Mouse (Mus musculus): ENCODE measurements at regions not wholly inside any gene's neighbourhood (a gene's known extent, or its start where the extent isn't known, plus 50 kb on each side); places are given as distances from the start of the nearest gene placed in this dataset.

- no peak for TF ChIP-seq MYOG (IDR thresholded peaks at IDR 0.05; ENCODE audit: control insufficient read depth in 1 of 3, insufficient read depth in 1 of 3, insufficient read length in 2 of 3, low read depth in 2 of 3)
- no peak for TF ChIP-seq SRF (IDR thresholded peaks at IDR 0.05; ENCODE audit: control insufficient read depth, insufficient read length, low read depth)
- TF ChIP-seq TCF12 (IDR thresholded peaks at IDR 0.05; ENCODE audit: insufficient read depth, poor library complexity, severe bottlenecking): no peak
- no peak for TF ChIP-seq MYOD1 (IDR thresholded peaks at IDR 0.05; ENCODE audit: control insufficient read depth in 1 of 3, insufficient read length in 2 of 3, low read depth in 2 of 3)
- TF ChIP-seq POLR2A (IDR thresholded peaks at IDR 0.05; ENCODE audit: insufficient read length, low read depth): no peak
- no peak for TF ChIP-seq USF1 (IDR thresholded peaks at IDR 0.05; ENCODE audit: low read depth)
- no peak for TF ChIP-seq REST (IDR thresholded peaks at IDR 0.05; ENCODE audit: insufficient read depth, insufficient read length)
- TF ChIP-seq TCF3 (IDR thresholded peaks at IDR 0.05; ENCODE audit: insufficient read length, low read depth): no peak
- no peak for TF ChIP-seq E2F4 (IDR thresholded peaks at IDR 0.05; ENCODE audit: insufficient read depth)
- no peak for TF ChIP-seq MAX (IDR thresholded peaks at IDR 0.05; ENCODE audit: low read depth)
- TF ChIP-seq POLR2AphosphoS2 (IDR thresholded peaks at IDR 0.05; ENCODE audit: insufficient read length, low read depth): no peak
- no peak for TF ChIP-seq CEBPB (IDR thresholded peaks at IDR 0.05; ENCODE audit: insufficient read depth, poor library complexity, severe bottlenecking)
Measured at GRCm38 (mm10) chr13:110978022-110978421, 276.8 kb upstream of the Actbl2 start.

GRCm38 (mm10) chr13:110990677-110991076, 264.1 kb upstream of the Actbl2 start:
- Histone ChIP-seq H3ac (ENCODE audit: control insufficient read depth, insufficient read length) (no peak overlapping the region), H3K27me3 (ENCODE audit: control insufficient read depth, insufficient read depth, insufficient read length) (no peaks in the 10 kb centered on the region), H3K79me2 (ENCODE audit: control insufficient read depth, insufficient read depth) (no peaks in the 10 kb centered on the region), H3K4me2 (ENCODE audit: low read depth) (peak overlapping the region; percentile 35), H3K4me3 (no peak overlapping the region), H3K36me3 (ENCODE audit: control insufficient read depth, insufficient read depth) (no peaks in the 10 kb centered on the region)
- TF ChIP-seq REST (IDR thresholded peaks at IDR 0.05; ENCODE audit: insufficient read depth, insufficient read length): no peak
- TF ChIP-seq MYOD1 (IDR thresholded peaks at IDR 0.05; ENCODE audit: control insufficient read depth in 1 of 3, insufficient read length in 2 of 3, low read depth in 2 of 3): peak in 2 of 3 experiments; percentile 16 to 33

More at GRCm38 (mm10) chr13:110978022-110978421, 276.8 kb upstream of the Actbl2 start:
- no peak overlapping the region for H3ac ChIP-seq (ENCODE audit: control insufficient read depth, insufficient read length)
- H3K4me2 ChIP-seq (ENCODE audit: low read depth): no peak overlapping the region
- no peak overlapping the region for H3K4me3 ChIP-seq
- no peaks in the 10 kb centered on the region for H3K79me2 ChIP-seq (ENCODE audit: control insufficient read depth, insufficient read depth)
- no peaks in the 10 kb centered on the region for H3K36me3 ChIP-seq (ENCODE audit: control insufficient read depth, insufficient read depth)
- H3K27me3 ChIP-seq (ENCODE audit: control insufficient read depth, insufficient read depth, insufficient read length): no peaks in the 10 kb centered on the region

GRCm38 (mm10) chr13:110991121-110991520, 263.7 kb upstream of the Actbl2 start:
- H3ac ChIP-seq (ENCODE audit: control insufficient read depth, insufficient read length): no peak overlapping the region
- no peaks in the 10 kb centered on the region for H3K36me3 ChIP-seq (ENCODE audit: control insufficient read depth, insufficient read depth)
- no peak overlapping the region for H3K4me3 ChIP-seq
- no peaks in the 10 kb centered on the region for H3K27me3 ChIP-seq (ENCODE audit: control insufficient read depth, insufficient read depth, insufficient read length)
- peak overlapping the region; percentile 35 for H3K4me2 ChIP-seq (ENCODE audit: low read depth)
- TF ChIP-seq SRF (IDR thresholded peaks at IDR 0.05; ENCODE audit: control insufficient read depth, insufficient read length, low read depth): no peak
- no peak for TF ChIP-seq POLR2A (IDR thresholded peaks at IDR 0.05; ENCODE audit: insufficient read length, low read depth)
- TF ChIP-seq USF1 (IDR thresholded peaks at IDR 0.05; ENCODE audit: low read depth): peak; percentile 68
- TF ChIP-seq TCF12 (IDR thresholded peaks at IDR 0.05; ENCODE audit: insufficient read depth, poor library complexity, severe bottlenecking): no peak
- H3K79me2 ChIP-seq (ENCODE audit: control insufficient read depth, insufficient read depth): no peaks in the 10 kb centered on the region

- H3K27me3 ChIP-seq (ENCODE audit: control insufficient read depth, insufficient read depth, insufficient read length): no peaks in the 10 kb centered on the region
- no peak overlapping the region for H3ac ChIP-seq (ENCODE audit: control insufficient read depth, insufficient read length)
- no peak overlapping the region for H3K4me3 ChIP-seq
- H3K4me2 ChIP-seq (ENCODE audit: low read depth): no peak overlapping the region
- no peaks in the 10 kb centered on the region for H3K79me2 ChIP-seq (ENCODE audit: control insufficient read depth, insufficient read depth)
- TF ChIP-seq TCF12 (IDR thresholded peaks at IDR 0.05; ENCODE audit: insufficient read depth, poor library complexity, severe bottlenecking): no peak
- TF ChIP-seq SRF (IDR thresholded peaks at IDR 0.05; ENCODE audit: control insufficient read depth, insufficient read length, low read depth): no peak
- TF ChIP-seq TCF3 (IDR thresholded peaks at IDR 0.05; ENCODE audit: insufficient read length, low read depth): no peak
- no peak for TF ChIP-seq REST (IDR thresholded peaks at IDR 0.05; ENCODE audit: insufficient read depth, insufficient read length)
- TF ChIP-seq MYOD1 (IDR thresholded peaks at IDR 0.05; ENCODE audit: control insufficient read depth in 1 of 3, insufficient read length in 2 of 3, low read depth in 2 of 3): no peak
- TF ChIP-seq CEBPB (IDR thresholded peaks at IDR 0.05; ENCODE audit: insufficient read depth, poor library complexity, severe bottlenecking): no peak
- TF ChIP-seq MYOG (IDR thresholded peaks at IDR 0.05; ENCODE audit: control insufficient read depth in 1 of 3, insufficient read depth in 1 of 3, insufficient read length in 2 of 3, low read depth in 2 of 3): no peak
- TF ChIP-seq MAX (IDR thresholded peaks at IDR 0.05; ENCODE audit: low read depth): no peak
- no peak for TF ChIP-seq POLR2A (IDR thresholded peaks at IDR 0.05; ENCODE audit: insufficient read length, low read depth)
- no peak for TF ChIP-seq E2F4 (IDR thresholded peaks at IDR 0.05; ENCODE audit: insufficient read depth)
- no peak for TF ChIP-seq USF1 (IDR thresholded peaks at IDR 0.05; ENCODE audit: low read depth)
- no peak for TF ChIP-seq POLR2AphosphoS2 (IDR thresholded peaks at IDR 0.05; ENCODE audit: insufficient read length, low read depth)
- H3K36me3 ChIP-seq (ENCODE audit: control insufficient read depth, insufficient read depth): no peaks in the 10 kb centered on the region
Measured at GRCm38 (mm10) chr13:110994596-110994995, 260.2 kb upstream of the Actbl2 start.

- no peaks in the 10 kb centered on the region for H3K27me3 ChIP-seq (ENCODE audit: control insufficient read depth, insufficient read depth, insufficient read length)
- no peak overlapping the region for H3K4me3 ChIP-seq
- no peaks in the 10 kb centered on the region for H3K36me3 ChIP-seq (ENCODE audit: control insufficient read depth, insufficient read depth)
- no peaks in the 10 kb centered on the region for H3K79me2 ChIP-seq (ENCODE audit: control insufficient read depth, insufficient read depth)
- H3K4me2 ChIP-seq (ENCODE audit: low read depth): no peak overlapping the region
- H3ac ChIP-seq (ENCODE audit: control insufficient read depth, insufficient read length): no peak overlapping the region
- no peak for TF ChIP-seq USF1 (IDR thresholded peaks at IDR 0.05; ENCODE audit: low read depth)
- TF ChIP-seq TCF12 (IDR thresholded peaks at IDR 0.05; ENCODE audit: insufficient read depth, poor library complexity, severe bottlenecking): no peak
- TF ChIP-seq REST (IDR thresholded peaks at IDR 0.05; ENCODE audit: insufficient read depth, insufficient read length): no peak
- TF ChIP-seq POLR2AphosphoS2 (IDR thresholded peaks at IDR 0.05; ENCODE audit: insufficient read length, low read depth): no peak
- no peak for TF ChIP-seq TCF3 (IDR thresholded peaks at IDR 0.05; ENCODE audit: insufficient read length, low read depth)
- no peak for TF ChIP-seq POLR2A (IDR thresholded peaks at IDR 0.05; ENCODE audit: insufficient read length, low read depth)
- TF ChIP-seq CEBPB (IDR thresholded peaks at IDR 0.05; ENCODE audit: insufficient read depth, poor library complexity, severe bottlenecking): no peak
- TF ChIP-seq E2F4 (IDR thresholded peaks at IDR 0.05; ENCODE audit: insufficient read depth): no peak
- no peak for TF ChIP-seq MYOD1 (IDR thresholded peaks at IDR 0.05; ENCODE audit: control insufficient read depth in 1 of 3, insufficient read length in 2 of 3, low read depth in 2 of 3)
- no peak for TF ChIP-seq SRF (IDR thresholded peaks at IDR 0.05; ENCODE audit: control insufficient read depth, insufficient read length, low read depth)
Measured at GRCm38 (mm10) chr13:111002670-111003069, 252.1 kb upstream of the Actbl2 start.

Data from myocyte (in vitro differentiated cells).